Mouse (Mus musculus): ENCODE measurements around the gene Tatdn3. TPM values are rescaled to one million over a fixed set of nuclear protein-coding genes. Genes with fewer than 3 reads are reported as not detected.
A peak's percentile ranks its signal among the peaks of the same experiment; 100 is the strongest.
"Not testable (repeated sequence)": the region's sequence is repeated elsewhere in the genome, so short reads cannot be mapped to it uniquely, and the experiment has no call there.

Gene Tatdn3
- total RNA-seq, 4 experiments from 2014 or later, result 33.7 to 56.3 (median 49.8) TPM

DNA sequence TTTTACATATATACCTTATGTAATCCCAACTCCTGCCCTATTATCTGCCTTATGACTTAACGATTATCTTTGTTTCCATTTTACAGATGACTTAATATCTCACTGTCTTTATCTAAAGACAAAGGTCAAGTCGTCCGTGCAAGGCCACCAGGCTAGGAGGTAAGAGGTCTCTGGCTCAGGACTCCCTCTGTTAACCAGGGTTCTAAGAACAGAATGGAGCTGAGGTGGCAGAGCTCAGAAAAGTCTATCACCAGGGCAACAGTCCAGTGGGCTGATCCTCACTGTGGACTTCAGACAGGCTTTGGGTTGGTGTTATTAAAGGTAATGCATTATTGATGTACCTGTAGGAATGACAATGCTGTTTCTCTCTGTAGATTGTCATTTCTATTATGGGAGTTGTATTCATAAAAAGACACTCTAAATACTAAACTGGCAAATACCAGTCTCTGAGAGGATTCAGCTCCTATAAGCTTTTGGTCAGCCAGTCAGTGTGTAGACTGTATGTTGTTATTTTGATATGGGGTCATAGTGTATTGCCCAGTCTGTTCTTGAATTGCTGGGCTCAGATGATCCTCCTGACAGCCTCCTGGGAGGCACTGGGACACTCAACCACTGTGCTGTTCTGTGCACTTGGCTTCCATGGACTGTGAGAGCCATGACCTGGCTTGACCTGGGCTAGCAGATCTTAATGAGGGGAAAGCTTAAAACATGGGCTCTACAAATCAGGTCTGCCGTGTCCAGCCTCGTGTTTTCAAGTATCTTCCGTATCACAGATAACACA, 26.0 kb downstream of the Tatdn3 start, which contains the start of gene Spata45:
TSS of gene Spata45 (plus strand) at position 86 of the 781 bp plus-strand sequence.
- DNase-seq (ENCODE audit: low spot score in 2 of 2), result no peak

- no peak for DNase-seq (ENCODE audit: low spot score in 2 of 2)
Observed at GRCm38 (mm10) chr1:191035649-191036048, 27.1 kb downstream of the Tatdn3 start.

DNA sequence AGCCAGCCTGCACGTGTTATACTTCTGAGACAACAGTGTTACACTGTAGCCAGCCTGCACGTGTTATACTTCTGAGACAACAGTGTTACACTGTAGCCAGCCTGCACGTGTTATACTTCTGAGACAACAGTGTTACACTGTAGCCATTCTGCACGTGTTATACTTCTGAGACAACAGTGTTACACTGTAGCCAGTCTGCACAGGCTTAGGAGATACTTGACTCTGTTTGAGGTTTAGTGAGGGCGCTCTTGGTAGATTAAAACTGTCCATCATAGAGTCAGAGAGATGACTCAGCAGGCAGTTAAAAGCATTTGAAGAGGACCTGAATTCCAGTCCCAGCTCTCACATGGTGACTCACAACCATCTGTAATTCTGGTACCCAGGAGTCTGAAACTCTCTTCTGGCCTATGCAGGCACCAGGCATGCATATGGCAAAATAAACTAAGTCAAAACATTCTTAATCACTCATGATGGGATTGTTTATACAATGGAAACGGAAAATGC, 31.8 kb downstream of the Tatdn3 start:
- DNase-seq (ENCODE audit: low spot score in 2 of 2), result not testable (repeated sequence)

DNA sequence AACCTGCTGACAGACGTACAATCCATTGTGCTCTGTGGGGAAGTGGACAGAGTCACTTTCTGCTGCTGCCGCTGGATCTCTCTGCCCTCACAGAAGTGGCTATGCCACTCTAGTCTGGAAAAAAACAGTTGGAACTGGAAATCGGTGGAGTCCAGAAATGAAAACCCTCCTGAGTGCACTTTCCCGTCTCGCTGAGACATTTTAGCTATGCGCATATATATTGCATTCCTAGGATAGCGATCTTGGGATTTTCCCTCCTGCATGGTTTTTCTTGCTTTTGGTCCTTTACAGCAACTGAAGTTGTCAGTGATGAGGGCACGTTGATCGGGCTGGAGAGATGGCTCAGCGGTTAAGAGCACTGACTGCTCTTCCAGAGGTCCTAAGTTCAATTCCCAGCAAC, 32.5 kb downstream of the Tatdn3 start:
- no peak for DNase-seq (ENCODE audit: low spot score in 2 of 2)

DNA sequence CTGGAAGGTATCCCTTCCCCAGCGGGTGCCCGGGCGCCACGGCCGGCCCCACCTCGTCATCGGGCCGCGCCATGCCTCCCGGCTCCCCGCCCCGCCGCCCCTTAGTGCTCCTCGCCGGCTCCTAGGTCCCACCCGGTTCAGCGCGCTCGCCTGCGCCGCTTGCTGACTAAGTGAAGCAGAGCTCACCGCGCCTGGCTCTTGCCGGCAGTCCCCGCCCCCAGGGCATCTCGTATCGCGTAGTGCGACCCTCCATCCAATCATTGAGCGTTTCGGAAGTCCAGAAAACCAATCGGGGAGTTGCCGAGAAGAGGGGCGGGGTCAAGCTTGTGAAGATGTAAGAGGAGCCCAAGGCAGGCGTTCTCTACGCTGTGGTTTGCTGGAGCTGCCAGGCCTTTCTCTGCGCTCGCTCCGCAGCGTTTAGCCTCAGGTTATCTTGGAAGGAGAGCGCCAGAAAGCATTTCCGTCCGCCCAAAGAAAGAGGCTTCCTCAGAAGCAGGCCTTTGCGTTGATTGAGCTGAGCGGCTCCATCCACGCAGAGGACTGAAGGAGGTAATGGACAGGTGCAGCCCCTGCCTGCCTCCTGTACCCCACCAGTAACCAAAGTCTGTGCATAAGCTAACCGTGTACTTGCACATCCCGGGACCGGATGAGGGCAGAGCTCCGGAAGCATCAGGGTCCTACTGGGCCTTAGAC, 36.6 kb downstream of the Tatdn3 start, which contains the start of gene Flvcr1:
TSS of gene Flvcr1 (minus strand) at position 138 of the 693 bp plus-strand sequence.
- DNase-seq (ENCODE audit: low spot score in 2 of 2), result peak; percentile 98 to 99

GRCm38 (mm10) chr1:191025016-191026012, 37.4 kb downstream of the Tatdn3 start:
- DNase-seq (ENCODE audit: low spot score in 2 of 2), result peak; percentile 15 to 42

DNA sequence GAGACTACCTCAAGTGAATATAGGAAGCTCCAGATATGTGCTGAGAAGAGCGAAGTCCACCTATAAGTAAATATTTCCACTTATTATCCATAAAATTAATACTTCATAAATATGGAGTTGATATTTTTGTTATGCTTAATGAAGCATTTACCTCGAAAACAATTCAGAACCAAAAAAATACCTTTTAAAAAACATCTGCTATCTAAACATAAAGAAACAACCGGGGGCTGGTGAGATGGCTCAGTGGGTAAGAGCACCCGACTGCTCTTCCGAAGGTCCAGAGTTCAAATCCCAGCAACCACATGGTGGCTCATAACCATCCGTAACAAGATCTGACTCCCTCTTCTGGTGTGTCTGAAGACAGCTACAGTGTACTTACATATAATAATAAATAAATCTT, 38.9 kb downstream of the Tatdn3 start:
- DNase-seq (ENCODE audit: low spot score in 2 of 2), result not testable (repeated sequence)

DNA sequence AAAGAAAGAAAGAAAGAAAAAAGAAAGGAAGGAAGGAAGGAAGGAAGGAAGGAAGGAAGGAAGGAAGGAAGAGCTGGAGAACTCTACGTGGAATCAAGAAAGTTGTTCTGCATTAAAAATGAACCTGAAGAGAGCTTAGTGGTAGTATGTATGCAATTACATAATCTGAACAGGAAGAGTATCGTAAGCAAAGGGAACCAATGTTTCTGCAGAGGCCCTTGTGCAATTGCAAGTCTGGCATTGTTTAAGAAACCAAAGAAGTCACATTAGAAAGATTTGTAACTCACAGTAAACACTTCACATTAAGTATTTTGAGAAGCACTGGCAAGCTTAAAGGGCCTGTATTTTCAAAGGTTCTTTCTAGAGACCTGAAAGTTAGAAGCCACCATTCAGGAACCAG, 39.6 kb downstream of the Tatdn3 start:
- no peak for DNase-seq (ENCODE audit: low spot score in 2 of 2)

GRCm38 (mm10) chr1:191021016-191021415, 41.7 kb downstream of the Tatdn3 start:
- peak; percentile 12 to 31 for DNase-seq (ENCODE audit: low spot score in 2 of 2)

GRCm38 (mm10) chr1:191020217-191020924, 42.4 kb downstream of the Tatdn3 start:
- peak; percentile 12 to 27 for DNase-seq (ENCODE audit: low spot score in 2 of 2)

DNA sequence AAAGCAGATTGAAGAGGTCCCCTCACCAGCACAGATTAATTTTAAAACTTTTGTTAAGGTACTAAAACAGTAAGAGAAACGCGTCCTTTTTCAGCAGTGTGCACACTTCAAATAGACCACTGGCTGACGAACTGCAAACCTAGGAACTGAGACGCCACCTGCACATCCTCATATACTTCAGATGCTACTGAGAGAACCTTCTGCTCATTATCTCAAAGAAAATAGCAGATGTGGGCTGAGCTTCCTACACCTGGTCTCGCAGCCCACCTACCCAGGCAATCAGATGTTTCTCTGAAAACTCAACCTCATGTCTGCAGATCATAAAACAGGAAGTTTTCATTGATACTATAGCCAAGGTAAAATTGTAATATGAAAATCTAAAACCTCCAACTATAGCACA, 42.9 kb downstream of the Tatdn3 start:
- no peak for DNase-seq (ENCODE audit: low spot score in 2 of 2)

DNA sequence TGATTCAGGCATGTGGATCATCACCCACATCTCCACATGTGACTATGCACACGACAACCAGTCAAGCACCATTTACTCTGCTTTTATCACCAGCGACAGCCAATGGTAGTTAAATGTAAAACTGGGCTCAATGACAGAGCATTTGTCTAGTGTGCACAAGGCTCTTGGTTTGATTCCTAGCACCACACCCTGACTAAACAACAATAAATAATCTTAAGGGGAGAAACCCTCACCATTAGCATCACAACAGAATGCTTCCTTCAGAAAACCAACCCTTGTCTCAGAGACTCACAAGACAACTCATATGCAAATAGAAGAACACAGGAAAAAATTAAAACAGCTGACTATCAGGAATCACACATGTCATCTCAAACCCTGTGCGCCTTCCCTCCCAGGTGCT, 48.5 kb downstream of the Tatdn3 start:
- no peak for DNase-seq (ENCODE audit: low spot score in 2 of 2)

- no peak for DNase-seq (ENCODE audit: low spot score in 2 of 2)
Observed at GRCm38 (mm10) chr1:191008707-191009106, 54.0 kb downstream of the Tatdn3 start.

- DNase-seq (ENCODE audit: low spot score in 2 of 2), result no peak
Observed at GRCm38 (mm10) chr1:191002201-191002600, 60.5 kb downstream of the Tatdn3 start.

- no peak for DNase-seq (ENCODE audit: low spot score in 2 of 2)
Observed at GRCm38 (mm10) chr1:191000686-191001085, 62.0 kb downstream of the Tatdn3 start.

GRCm38 (mm10) chr1:190998027-190998426, 64.7 kb downstream of the Tatdn3 start:
- no peak for DNase-seq (ENCODE audit: low spot score in 2 of 2)

DNA sequence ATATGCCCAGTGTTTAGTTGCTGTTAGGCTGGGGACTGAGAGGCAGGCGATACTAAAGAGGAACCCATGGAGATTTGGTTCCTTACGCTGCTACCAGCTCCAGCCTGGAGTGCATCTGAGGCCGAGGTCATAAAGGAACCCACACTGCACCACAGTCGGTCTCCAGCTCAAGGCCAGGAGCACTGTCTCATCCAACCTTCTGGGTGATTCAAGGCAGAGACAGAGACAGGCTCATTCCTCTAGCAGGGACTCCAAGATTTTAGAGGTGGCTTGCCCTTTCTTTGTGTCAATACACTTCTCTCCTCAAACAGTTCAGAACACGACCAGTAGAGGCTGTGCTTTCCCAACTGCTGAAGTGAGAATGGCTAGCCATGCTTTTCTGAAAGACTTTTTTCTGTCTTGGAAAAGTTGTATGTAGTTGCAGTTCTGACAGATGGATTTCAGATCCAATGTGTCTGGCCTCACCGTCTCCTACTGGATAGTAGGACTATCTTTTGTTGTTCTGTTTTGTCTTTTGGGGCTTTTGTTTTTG, 66.3 kb downstream of the Tatdn3 start:
- DNase-seq (ENCODE audit: low spot score in 2 of 2), result no peak

Data from layer of hippocampus, adult 8-10 months (tissue).